Mouse (Mus musculus): ENCODE measurements at regions not wholly inside any gene's neighbourhood (a gene's known extent, or its start where the extent isn't known, plus 50 kb on each side); places are given as distances from the start of the nearest gene placed in this dataset.

DNA sequence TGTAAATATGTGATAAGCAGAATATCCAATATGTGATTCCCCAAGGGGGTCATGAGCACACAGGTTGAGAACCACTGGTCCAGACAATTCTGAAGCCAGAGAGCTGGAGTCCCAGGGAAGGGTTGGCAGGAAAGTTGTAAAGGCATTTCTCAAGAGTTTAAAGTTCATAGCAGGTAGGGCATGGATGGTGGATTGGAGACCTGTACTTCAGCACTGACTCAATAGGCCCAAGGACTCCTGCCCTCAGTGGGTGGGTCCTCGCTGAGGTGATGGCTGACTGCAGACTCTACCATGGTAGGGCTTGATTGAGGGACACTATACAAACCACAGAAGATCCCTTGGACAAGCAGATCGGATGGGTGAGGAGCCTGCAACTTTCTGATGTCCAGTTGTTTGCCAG is 196.8 kb upstream of the Tle3 start:
- no peak for DNase-seq (ENCODE audit: low spot score in 2 of 2)

GRCm38 (mm10) chr9:61176856-61177255 is 195.3 kb upstream of the Tle3 start:
- DNase-seq (ENCODE audit: low spot score in 2 of 2) = no peak

GRCm38 (mm10) chr9:61186541-61187420 is 185.4 kb upstream of the Tle3 start:
- no peak for DNase-seq (ENCODE audit: low spot score in 2 of 2)

- no peak for DNase-seq (ENCODE audit: low spot score in 2 of 2)
These were observed 184.3 kb upstream of the Tle3 start for GRCm38 (mm10) chr9:61187713-61188399.

DNA sequence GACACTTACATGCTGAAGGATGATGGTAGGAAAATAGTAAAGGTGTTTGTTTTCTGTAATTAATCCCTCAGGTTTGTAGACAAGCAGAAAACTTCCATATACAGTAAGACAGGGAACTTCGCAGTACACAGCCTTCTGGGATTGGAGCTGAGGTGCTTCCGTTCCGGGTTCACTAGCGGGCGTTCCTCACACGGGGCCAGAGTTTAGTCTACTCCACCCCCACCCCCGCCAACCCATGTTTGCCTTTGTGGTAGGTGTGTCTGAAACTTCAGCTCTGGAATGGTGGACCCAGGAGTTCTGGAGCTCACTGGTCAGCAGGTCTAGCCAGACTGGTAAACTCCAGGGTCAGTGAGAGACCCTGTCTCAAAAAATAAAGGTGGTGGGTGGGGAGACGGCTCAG is 182.9 kb upstream of the Tle3 start:
- DNase-seq (ENCODE audit: low spot score in 2 of 2) = no peak

- DNase-seq (ENCODE audit: low spot score in 2 of 2) = peak in 1 of 2 experiments; percentile 41
These were observed 173.0 kb upstream of the Tle3 start for GRCm38 (mm10) chr9:61199077-61199753.

- DNase-seq (ENCODE audit: low spot score in 2 of 2) = no peak
These were observed 172.3 kb upstream of the Tle3 start for GRCm38 (mm10) chr9:61199891-61200290.

DNA sequence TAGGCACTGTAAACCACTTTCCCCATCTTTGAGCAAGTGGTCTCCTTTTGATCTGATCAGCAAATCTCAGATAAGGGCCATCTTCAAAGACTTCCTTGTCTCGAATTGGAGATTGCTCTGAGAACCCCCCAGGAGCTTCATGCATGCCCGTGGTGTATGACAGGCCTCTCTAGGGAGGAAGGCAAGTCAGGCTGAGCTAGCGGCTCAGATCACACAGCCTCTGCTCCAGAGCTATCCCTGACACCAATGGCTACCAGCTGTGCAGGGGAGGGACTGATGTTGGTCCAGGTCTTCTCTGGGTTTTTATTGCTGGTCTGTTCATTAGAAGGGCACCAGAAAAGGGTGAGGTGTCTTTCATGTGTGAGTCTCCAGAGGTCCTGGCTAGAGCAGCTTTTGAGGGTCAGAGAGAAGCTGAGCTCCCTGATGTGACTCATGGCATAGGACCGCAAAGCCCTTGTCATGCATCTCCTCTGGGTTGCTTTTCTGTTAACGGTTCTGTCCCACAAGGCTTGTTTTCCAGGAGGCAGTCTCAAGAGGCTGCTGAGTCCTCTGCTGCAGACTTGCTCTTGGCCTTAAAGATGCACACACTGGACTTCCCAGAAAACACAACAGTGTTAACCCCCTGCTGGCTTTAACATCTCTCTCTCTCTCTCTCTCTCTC is 171.7 kb upstream of the Tle3 start:
- DNase-seq (ENCODE audit: low spot score in 2 of 2) = no peak

- no peak for DNase-seq (ENCODE audit: low spot score in 2 of 2)
These were observed 167.1 kb upstream of the Tle3 start for GRCm38 (mm10) chr9:61205049-61205448.

DNA sequence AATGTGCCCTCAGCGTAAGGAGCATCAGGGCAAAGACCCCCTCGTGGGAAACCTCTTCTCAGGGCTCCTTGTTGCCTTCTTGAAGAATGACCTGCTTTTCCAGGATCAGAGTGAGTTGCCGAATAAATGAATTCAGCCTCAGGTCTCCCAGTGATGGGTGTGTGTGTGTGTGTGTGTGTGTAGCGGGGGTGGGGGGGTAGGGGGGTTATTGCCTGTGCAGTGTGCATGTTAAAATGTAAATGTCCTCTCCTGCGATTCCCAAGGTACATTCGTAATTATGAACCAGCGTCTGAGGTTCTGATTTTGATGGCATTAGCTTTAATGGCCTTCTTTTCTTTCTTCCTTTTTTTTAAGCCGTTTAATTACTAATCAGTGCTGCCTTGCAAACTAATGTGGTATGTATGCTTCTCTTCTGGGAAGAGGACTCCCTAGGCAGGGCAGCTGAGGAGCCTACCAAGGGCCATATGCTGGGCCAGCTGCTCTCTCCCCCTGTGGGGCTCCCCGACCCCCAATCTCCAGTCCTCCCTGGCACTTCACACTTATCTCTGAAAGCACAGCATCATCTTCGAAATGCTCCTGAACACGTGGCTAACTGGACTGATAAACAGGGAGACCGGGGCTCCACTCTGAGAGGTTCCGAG is 165.3 kb upstream of the Tle3 start:
- no peak for DNase-seq (ENCODE audit: low spot score in 2 of 2)

- DNase-seq (ENCODE audit: low spot score in 2 of 2) = no peak
These were observed 164.6 kb upstream of the Tle3 start for GRCm38 (mm10) chr9:61207423-61208150.

- DNase-seq (ENCODE audit: low spot score in 2 of 2) = no peak
These were observed 160.5 kb upstream of the Tle3 start for GRCm38 (mm10) chr9:61211627-61212026.

DNA sequence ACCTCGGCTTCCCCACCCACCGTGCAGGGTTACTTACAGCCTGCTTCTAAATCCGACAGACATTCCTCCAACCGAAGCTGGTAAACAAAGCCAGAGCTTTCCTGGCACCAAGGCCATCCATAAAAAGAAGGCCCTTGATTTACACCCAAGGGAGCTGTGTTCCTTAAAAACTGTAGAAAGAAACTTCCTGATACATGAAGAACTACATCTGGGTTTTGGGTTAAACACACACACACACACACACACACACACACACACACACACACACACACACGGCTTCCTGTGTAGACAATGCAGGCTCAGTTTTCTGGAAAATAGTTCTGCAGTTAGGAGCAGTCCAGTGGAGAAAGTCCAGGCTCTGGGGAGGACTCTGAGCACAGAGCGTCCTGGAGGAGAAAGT is 157.2 kb upstream of the Tle3 start:
- DNase-seq (ENCODE audit: low spot score in 2 of 2) = no peak

GRCm38 (mm10) chr9:61216012-61216770 is 156.0 kb upstream of the Tle3 start:
- no peak for DNase-seq (ENCODE audit: low spot score in 2 of 2)

DNA sequence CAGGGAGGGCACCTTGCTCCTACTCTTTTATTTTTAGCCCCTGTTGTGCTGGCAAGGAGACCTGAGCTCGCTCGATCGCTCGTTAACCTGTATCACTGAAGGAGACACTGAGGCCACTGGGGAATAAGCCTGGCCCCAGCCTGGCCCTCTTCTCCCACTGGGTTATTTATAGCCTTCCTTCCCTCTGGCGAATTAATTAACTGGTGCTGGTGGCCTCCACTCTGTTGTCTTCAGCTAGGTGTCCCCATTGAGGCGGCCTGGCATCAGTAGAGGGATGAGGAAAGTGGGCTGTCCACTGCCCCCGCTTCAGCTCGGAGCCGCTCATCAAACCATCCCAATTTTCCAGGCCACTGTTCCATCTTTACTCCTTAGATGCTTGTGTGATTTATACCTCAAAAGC is 152.1 kb upstream of the Tle3 start:
- DNase-seq (ENCODE audit: low spot score in 2 of 2) = no peak

- peak in 1 of 2 experiments; percentile 52 for DNase-seq (ENCODE audit: low spot score in 2 of 2)
These were observed 149.8 kb upstream of the Tle3 start for GRCm38 (mm10) chr9:61222212-61223003.

GRCm38 (mm10) chr9:61225020-61225652 is 147.0 kb upstream of the Tle3 start:
- DNase-seq (ENCODE audit: low spot score in 2 of 2) = no peak

GRCm38 (mm10) chr9:61225882-61226281 is 146.3 kb upstream of the Tle3 start:
- DNase-seq (ENCODE audit: low spot score in 2 of 2) = no peak

Data from spleen, postnatal 10 days (tissue).